Comparison of ENCODE assay signal across 40 mouse cellular contexts in the genomic region with DNA sequence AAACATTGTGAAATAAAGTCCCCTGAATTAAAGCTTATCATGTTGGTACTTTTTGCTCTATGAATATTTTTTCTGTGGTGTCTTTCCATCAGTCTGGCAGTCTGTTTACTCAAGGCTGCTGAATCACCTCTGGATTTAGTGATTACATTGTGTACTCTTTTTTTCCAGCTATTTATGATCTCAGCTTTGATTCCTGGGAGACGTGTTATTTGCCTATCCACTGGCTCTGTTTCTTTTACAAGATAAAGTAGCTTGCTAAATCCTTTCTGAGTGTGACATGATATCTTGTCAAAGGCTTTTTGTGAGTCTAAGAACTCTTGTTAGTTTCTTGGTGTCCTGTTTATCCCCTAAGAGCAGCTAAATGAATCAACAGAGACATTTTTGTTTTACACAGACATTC. TPM values are rescaled to one million over a fixed set of nuclear protein-coding genes. Genes with fewer than 3 reads are reported as not detected.
DNase-seq lines count a peak whose midpoint lies in the region; ATAC-seq and TF ChIP-seq lines count a peak whose summit lies in the region.
"Had no signal": no experiment of that assay in that cellular context is flagged by ENCODE, and none has a peak within 500 bp of the region (broad histone marks: within the 10 kb centered on the region; RNA-seq: fewer than 3 reads in every experiment).

No protein-coding gene starts in this region.

- no peak for DNase-seq in heart, adult 2 months
- no peak for DNase-seq in heart, adult 11 months
- DNase-seq in lung, postnatal 10 days, result no peak
- DNase-seq in NIH3T3 (ENCODE audit: low read depth), result peak; percentile 44
- peak; percentile 30 for DNase-seq in skeletal muscle tissue, adult 2 months (ENCODE audit: low read depth, low spot score)
- no peak for DNase-seq in right cerebral cortex, postnatal 25 days
- DNase-seq: cerebellum, adult 11-12 months; cerebellum, adult 9-11 months; gastrocnemius, postnatal 10 days; thymus, adult 18-20 months; thymus, postnatal 25 days had no signal

- no peak for TF ChIP-seq EP300 in heart, adult 2 months (IDR thresholded peaks at IDR 0.05; ENCODE audit: insufficient read depth, low read depth, low read length)

- H3K9me3 ChIP-seq in lung, embryonic 16.5 days (ENCODE audit: control insufficient read depth, low read length), result no peaks in the 10 kb centered on the region
- H3K9me3 ChIP-seq: forebrain, embryonic 12.5 days; hindbrain, embryonic 12.5 days; intestine, embryonic 15.5 days; limb, embryonic 13.5 days; megakaryocyte, embryonic 14.5 days; midbrain, embryonic 13.5 days had no signal

- H3K27ac ChIP-seq in heart, adult 2 months, result peak overlapping the region; percentile 0; the same call in 1 of the 2 replicates
- peak overlapping the region; percentile 67 for H3K27ac ChIP-seq in lung, embryonic 16.5 days (ENCODE audit: low read length)
- H3K27ac ChIP-seq: forebrain, embryonic 12.5 days; hindbrain, embryonic 12.5 days; hindbrain, postnatal 0 days; intestine, embryonic 15.5 days; layer of hippocampus, adult 2 months; left cerebral cortex, adult 2 months; limb, embryonic 13.5 days; midbrain, embryonic 13.5 days; stomach, postnatal 0 days had no signal

- TF ChIP-seq CTCF in heart, adult 2 months (IDR thresholded peaks at IDR 0.05), result no peak

- no peak; the same call in 1 of the 2 replicates for ATAC-seq in lung, embryonic 16.5 days (ENCODE audit: low read depth)
- ATAC-seq: hindbrain, postnatal 0 days; intestine, embryonic 15.5 days; midbrain, embryonic 13.5 days had no signal

- no peaks in the 10 kb centered on the region for H3K79me2 ChIP-seq in heart, adult 2 months (replicated peaks; ENCODE audit: control insufficient read depth, insufficient read depth, low read length)

- no peak for TF ChIP-seq POLR2A in heart, adult 2 months (IDR thresholded peaks at IDR 0.05; ENCODE audit: insufficient read depth, low read depth, low read length)

- no peak overlapping the region for H3K4me2 ChIP-seq in lung, embryonic 16.5 days (ENCODE audit: low read depth, low read length)
- H3K4me2 ChIP-seq: forebrain, embryonic 12.5 days; hindbrain, embryonic 12.5 days; intestine, embryonic 15.5 days; limb, embryonic 13.5 days; liver, embryonic 11.5 days; midbrain, embryonic 13.5 days had no signal

- 32% methylated on average over 1 of the region's 1 CpGs for WGBS in heart, adult 2 months
- WGBS in lung, embryonic 16.5 days, result 13% methylated on average over 1 of the region's 1 CpGs

- no peaks in the 10 kb centered on the region for H3K27me3 ChIP-seq in heart, adult 2 months (ENCODE audit: control insufficient read depth, insufficient read depth, low read length)
- H3K27me3 ChIP-seq in lung, embryonic 16.5 days (ENCODE audit: control insufficient read depth, insufficient read depth, low read depth, low read length), result no peaks in the 10 kb centered on the region
- H3K27me3 ChIP-seq: forebrain, embryonic 12.5 days; hindbrain, embryonic 12.5 days; intestine, embryonic 15.5 days; limb, embryonic 13.5 days; megakaryocyte, embryonic 14.5 days; midbrain, embryonic 13.5 days had no signal

- H3K9ac ChIP-seq in heart, adult 2 months (ENCODE audit: low read depth, low read length), result no peak overlapping the region
- no peak overlapping the region for H3K9ac ChIP-seq in lung, embryonic 16.5 days (ENCODE audit: low read length)
- H3K9ac ChIP-seq: forebrain, embryonic 12.5 days; forebrain, postnatal 0 days; hindbrain, embryonic 12.5 days; intestine, embryonic 15.5 days; limb, embryonic 13.5 days; midbrain, embryonic 13.5 days had no signal

- H3K36me3 ChIP-seq in heart, adult 2 months (ENCODE audit: control insufficient read depth, insufficient read depth, low read length), result peaks cover 6% of the 10 kb centered on the region
- no peaks in the 10 kb centered on the region for H3K36me3 ChIP-seq in lung, embryonic 16.5 days (ENCODE audit: control insufficient read depth, insufficient read depth, low read length)
- H3K36me3 ChIP-seq: forebrain, embryonic 12.5 days; hindbrain, embryonic 12.5 days; intestine, embryonic 15.5 days; limb, embryonic 13.5 days; midbrain, embryonic 13.5 days had no signal

- intact Hi-C loops in heart, adult 2 months (cut with DNase I), result loop anchor here (5.0 kb wide), 2 partner anchors 163 to 193 kb away; no protein-coding TSS in a partner anchor

- peaks cover 7% of the 10 kb centered on the region for H3K4me1 ChIP-seq in heart, adult 2 months (ENCODE audit: control insufficient read depth, insufficient read depth, low read length)
- H3K4me1 ChIP-seq in lung, embryonic 16.5 days (replicated peaks; ENCODE audit: control insufficient read depth, insufficient read depth, low read length), result peaks cover 14% of the 10 kb centered on the region; the same call in 1 of the 2 replicates
- H3K4me1 ChIP-seq: forebrain, embryonic 12.5 days; hindbrain, embryonic 12.5 days; intestine, embryonic 15.5 days; megakaryocyte, embryonic 14.5 days had no signal

- no peak overlapping the region for H3K4me3 ChIP-seq in heart, adult 2 months
- H3K4me3 ChIP-seq in lung, embryonic 16.5 days (ENCODE audit: low read length), result no peak overlapping the region
- H3K4me3 ChIP-seq: forebrain, embryonic 12.5 days; hindbrain, embryonic 12.5 days; intestine, embryonic 15.5 days; layer of hippocampus, adult 2 months; left cerebral cortex, adult 2 months; limb, embryonic 13.5 days; megakaryocyte, embryonic 14.5 days; midbrain, embryonic 13.5 days had no signal

RNA-seq across cellular contexts. Expression of a gene that starts 2.5 kb away (rescaled TPM):
- not detected for total RNA-seq in heart, adult 2 months (2021)
- not detected in 2 replicates for polyA plus RNA-seq in heart, adult 2 months (2012; rRNA removed)
- not detected in 2 replicates for polyA plus RNA-seq in lung, embryonic 16.5 days (2015; fragmentation: Nextera tagmentation; extraction: Ambion mirVana)
- total RNA-seq: adrenal gland, postnatal 14 days; forebrain, postnatal 0 days; gastrocnemius, postnatal 10 days; granulocyte monocyte progenitor cell, adult 5-6 weeks; heart, postnatal 14 days; hindbrain, postnatal 0 days; layer of hippocampus, adult 2 months; layer of hippocampus, postnatal 14 days; left cerebral cortex, adult 2 months; left cerebral cortex, postnatal 25 days; MEL; monocyte, adult 5-6 weeks; neutrophil, adult 5-6 weeks had no signal
- polyA plus RNA-seq: cortical plate, adult 2 months; embryonic facial prominence, embryonic 14.5 days; forebrain, embryonic 12.5 days; forebrain, postnatal 0 days; heart, embryonic 14.5 days; hindbrain, embryonic 12.5 days; hindbrain, postnatal 0 days; intestine, embryonic 15.5 days; kidney, adult 2 months; kidney, embryonic 16.5 days; limb, embryonic 13.5 days; liver, embryonic 11.5 days; liver, embryonic 16.5 days; midbrain, embryonic 13.5 days; neural tube, embryonic 11.5 days; spleen, adult 2 months; stomach, postnatal 0 days had no signal

RNA-seq across cellular contexts. Expression of a gene that starts 52.6 kb away (rescaled TPM):
- not detected for total RNA-seq in heart, adult 2 months (2021)
- not detected in 2 replicates for polyA plus RNA-seq in heart, adult 2 months (2012; rRNA removed)
- polyA plus RNA-seq in lung, embryonic 16.5 days (2015; fragmentation: Nextera tagmentation; extraction: Ambion mirVana), result not detected in 2 replicates
- total RNA-seq: adrenal gland, postnatal 14 days; forebrain, postnatal 0 days; gastrocnemius, postnatal 10 days; granulocyte monocyte progenitor cell, adult 5-6 weeks; heart, postnatal 14 days; hindbrain, postnatal 0 days; layer of hippocampus, adult 2 months; layer of hippocampus, postnatal 14 days; left cerebral cortex, adult 2 months; left cerebral cortex, postnatal 25 days; MEL; monocyte, adult 5-6 weeks; neutrophil, adult 5-6 weeks had no signal
- polyA plus RNA-seq: cortical plate, adult 2 months; embryonic facial prominence, embryonic 14.5 days; forebrain, embryonic 12.5 days; forebrain, postnatal 0 days; heart, embryonic 14.5 days; hindbrain, embryonic 12.5 days; hindbrain, postnatal 0 days; intestine, embryonic 15.5 days; kidney, adult 2 months; kidney, embryonic 16.5 days; limb, embryonic 13.5 days; liver, embryonic 11.5 days; liver, embryonic 16.5 days; midbrain, embryonic 13.5 days; neural tube, embryonic 11.5 days; spleen, adult 2 months; stomach, postnatal 0 days had no signal

RNA-seq across cellular contexts. Expression of a gene that starts 57.8 kb away (rescaled TPM):
- total RNA-seq in heart, adult 2 months (2021), result not detected
- not detected in 2 replicates for polyA plus RNA-seq in heart, adult 2 months (2012; rRNA removed)
- polyA plus RNA-seq in lung, embryonic 16.5 days (2015; fragmentation: Nextera tagmentation; extraction: Ambion mirVana), result 0.19 TPM in 1 of 2 replicates, not detected in the other
- total RNA-seq: adrenal gland, postnatal 14 days; forebrain, postnatal 0 days; gastrocnemius, postnatal 10 days; granulocyte monocyte progenitor cell, adult 5-6 weeks; heart, postnatal 14 days; hindbrain, postnatal 0 days; layer of hippocampus, adult 2 months; layer of hippocampus, postnatal 14 days; left cerebral cortex, adult 2 months; left cerebral cortex, postnatal 25 days; MEL; monocyte, adult 5-6 weeks; neutrophil, adult 5-6 weeks had no signal
- polyA plus RNA-seq: cortical plate, adult 2 months; forebrain, embryonic 12.5 days; forebrain, postnatal 0 days; heart, embryonic 14.5 days; hindbrain, embryonic 12.5 days; hindbrain, postnatal 0 days; intestine, embryonic 15.5 days; kidney, adult 2 months; kidney, embryonic 16.5 days; limb, embryonic 13.5 days; liver, embryonic 11.5 days; liver, embryonic 16.5 days; midbrain, embryonic 13.5 days; neural tube, embryonic 11.5 days; stomach, postnatal 0 days had no signal

Comparison
In these comparisons a context has a peak if more than half of its experiments do, and no peak if none do; other contexts are left out.
1. DNase-seq: peak in NIH3T3 (single experiment) and skeletal muscle tissue, adult 2 months (single experiment); none in heart, adult 2 months (0 of 2), heart, adult 11 months (single experiment), lung, postnatal 10 days (single experiment) and right cerebral cortex, postnatal 25 days (single experiment).